Mouse (Mus musculus): Measurements from ENCODE around the gene Agbl1. TPM values are rescaled to one million over a fixed set of nuclear protein-coding genes. Genes with fewer than 3 reads are reported as not detected.

Agbl1 gene
- polyA plus RNA-seq (2015; fragmentation: Nextera tagmentation; extraction: Ambion mirVana), result not detected in 2 replicates

- H3K4me3 ChIP-seq (ENCODE audit: low read depth, low read length), result no peak within 1 kb of the TSS
- no peak within 1 kb of the TSS for H3K27ac ChIP-seq (ENCODE audit: low read depth, low read length)
- no peaks in the 10 kb centered on the region for H3K27me3 ChIP-seq (replicated peaks; ENCODE audit: control insufficient read depth, insufficient read depth, low read length)
- H3K4me2 ChIP-seq (replicated peaks; ENCODE audit: low read depth), result no peak within 1 kb of the TSS
- H3K36me3 ChIP-seq (ENCODE audit: control insufficient read depth, insufficient read depth), result no peaks in the 10 kb centered on the region
- H3K9ac ChIP-seq (ENCODE audit: low read depth, low read length), result no peak within 1 kb of the TSS
- no peaks in the 10 kb centered on the region for H3K9me3 ChIP-seq (ENCODE audit: control insufficient read depth)
- 48% methylated on average over 7 of the region's 7 CpGs for WGBS
- no peak for ATAC-seq
- TF ChIP-seq CTCF (IDR thresholded peaks at IDR 0.05; ENCODE audit: low read depth), result no peak
- H3K4me1 ChIP-seq (replicated peaks; ENCODE audit: control insufficient read depth, insufficient read depth, low read length), result no peaks in the 10 kb centered on the region
Observed at GRCm38 (mm10) chr7:76229311-76229937, at the start of gene Agbl1. Agbl1 (plus strand) TSS chr7:76229887.

GRCm38 (mm10) chr7:76185005-76185658, 44.6 kb upstream of the Agbl1 start:
- ATAC-seq, result no peak
- no peak for TF ChIP-seq CTCF (IDR thresholded peaks at IDR 0.05; ENCODE audit: low read depth)
- Histone ChIP-seq H3K27ac (ENCODE audit: low read depth, low read length) (no peak overlapping the region), H3K4me3 (ENCODE audit: low read depth, low read length) (no peak overlapping the region), H3K4me1 (replicated peaks; ENCODE audit: control insufficient read depth, insufficient read depth, low read length) (no peaks in the 10 kb centered on the region), H3K27me3 (replicated peaks; ENCODE audit: control insufficient read depth, insufficient read depth, low read length) (no peaks in the 10 kb centered on the region), H3K4me2 (replicated peaks; ENCODE audit: low read depth) (no peak overlapping the region), H3K36me3 (ENCODE audit: control insufficient read depth, insufficient read depth) (no peaks in the 10 kb centered on the region), H3K9me3 (ENCODE audit: control insufficient read depth) (no peaks in the 10 kb centered on the region), H3K9ac (ENCODE audit: low read depth, low read length) (no peak overlapping the region)
- WGBS, result 58% methylated on average over 7 of the region's 7 CpGs

- H3K27me3 ChIP-seq (replicated peaks; ENCODE audit: control insufficient read depth, insufficient read depth, low read length), result no peaks in the 10 kb centered on the region
- H3K36me3 ChIP-seq (ENCODE audit: control insufficient read depth, insufficient read depth), result no peaks in the 10 kb centered on the region
- H3K9ac ChIP-seq (ENCODE audit: low read depth, low read length), result no peak overlapping the region
- no peak overlapping the region for H3K4me2 ChIP-seq (replicated peaks; ENCODE audit: low read depth)
- H3K27ac ChIP-seq (ENCODE audit: low read depth, low read length), result no peak overlapping the region
- 44% methylated on average over 6 of the region's 6 CpGs for WGBS
- no peaks in the 10 kb centered on the region for H3K4me1 ChIP-seq (replicated peaks; ENCODE audit: control insufficient read depth, insufficient read depth, low read length)
- no peak for ATAC-seq
- no peak overlapping the region for H3K4me3 ChIP-seq (ENCODE audit: low read depth, low read length)
- H3K9me3 ChIP-seq (ENCODE audit: control insufficient read depth), result no peaks in the 10 kb centered on the region
- no peak for TF ChIP-seq CTCF (IDR thresholded peaks at IDR 0.05; ENCODE audit: low read depth)
Observed at GRCm38 (mm10) chr7:76185681-76186121, 44.0 kb upstream of the Agbl1 start.

GRCm38 (mm10) chr7:76218546-76218945, 11.1 kb upstream of the Agbl1 start:
- ATAC-seq, result no peak
- H3K4me1 ChIP-seq (replicated peaks; ENCODE audit: control insufficient read depth, insufficient read depth, low read length), result no peaks in the 10 kb centered on the region
- H3K27ac ChIP-seq (ENCODE audit: low read depth, low read length), result no peak overlapping the region
- no peaks in the 10 kb centered on the region for H3K36me3 ChIP-seq (ENCODE audit: control insufficient read depth, insufficient read depth)
- H3K4me2 ChIP-seq (replicated peaks; ENCODE audit: low read depth), result no peak overlapping the region
- no peaks in the 10 kb centered on the region for H3K27me3 ChIP-seq (replicated peaks; ENCODE audit: control insufficient read depth, insufficient read depth, low read length)
- no peak overlapping the region for H3K9ac ChIP-seq (ENCODE audit: low read depth, low read length)
- TF ChIP-seq CTCF (IDR thresholded peaks at IDR 0.05; ENCODE audit: low read depth), result no peak
- no peaks in the 10 kb centered on the region for H3K9me3 ChIP-seq (ENCODE audit: control insufficient read depth)
- no peak overlapping the region for H3K4me3 ChIP-seq (ENCODE audit: low read depth, low read length)
- 58% methylated on average over 4 of the region's 4 CpGs for WGBS

- Histone ChIP-seq H3K4me1 (replicated peaks; ENCODE audit: control insufficient read depth, insufficient read depth, low read length) (no peaks in the 10 kb centered on the region), H3K27ac (ENCODE audit: low read depth, low read length) (no peak overlapping the region), H3K27me3 (replicated peaks; ENCODE audit: control insufficient read depth, insufficient read depth, low read length) (no peaks in the 10 kb centered on the region), H3K4me3 (ENCODE audit: low read depth, low read length) (no peak overlapping the region), H3K36me3 (ENCODE audit: control insufficient read depth, insufficient read depth) (no peaks in the 10 kb centered on the region), H3K9me3 (ENCODE audit: control insufficient read depth) (no peaks in the 10 kb centered on the region), H3K9ac (ENCODE audit: low read depth, low read length) (no peak overlapping the region), H3K4me2 (replicated peaks; ENCODE audit: low read depth) (no peak overlapping the region)
- no peak for ATAC-seq
- 80% methylated on average over 7 of the region's 7 CpGs for WGBS
- TF ChIP-seq CTCF (IDR thresholded peaks at IDR 0.05; ENCODE audit: low read depth), result no peak
Observed at GRCm38 (mm10) chr7:76219797-76220469, 9.8 kb upstream of the Agbl1 start.

- no peaks in the 10 kb centered on the region for H3K9me3 ChIP-seq (ENCODE audit: control insufficient read depth)
- no peak for TF ChIP-seq CTCF (IDR thresholded peaks at IDR 0.05; ENCODE audit: low read depth)
- no peak overlapping the region for H3K4me3 ChIP-seq (ENCODE audit: low read depth, low read length)
- H3K27me3 ChIP-seq (replicated peaks; ENCODE audit: control insufficient read depth, insufficient read depth, low read length), result no peaks in the 10 kb centered on the region
- no peak overlapping the region for H3K4me2 ChIP-seq (replicated peaks; ENCODE audit: low read depth)
- H3K27ac ChIP-seq (ENCODE audit: low read depth, low read length), result no peak overlapping the region
- no peaks in the 10 kb centered on the region for H3K4me1 ChIP-seq (replicated peaks; ENCODE audit: control insufficient read depth, insufficient read depth, low read length)
- WGBS, result 85% methylated on average over 2 of the region's 2 CpGs
- H3K36me3 ChIP-seq (ENCODE audit: control insufficient read depth, insufficient read depth), result no peaks in the 10 kb centered on the region
- no peak for ATAC-seq
- no peak overlapping the region for H3K9ac ChIP-seq (ENCODE audit: low read depth, low read length)
Observed at GRCm38 (mm10) chr7:76222691-76223090, 7.0 kb upstream of the Agbl1 start.
